Mouse (Mus musculus) lung, embryonic 15.5 days (tissue): ENCODE measurements at regions not wholly inside any gene's neighbourhood (a gene's known extent, or its start where the extent isn't known, plus 50 kb on each side); places are given as distances from the start of the nearest gene placed in this dataset.
A peak's percentile ranks its signal among the peaks of the same experiment; 100 is the strongest.

Source experiments
- ATAC-seq: fragments of 200-750 bp; cut with Nextera tagmentation; 2 replicates; pipeline ENCODE4 v1.8.0; 2017; ENCODE audit warnings: moderate number of reproducible peaks, borderline replicate concordance; ENCODE audit not compliant: low FRiP score, low TSS enrichment; ENCODE audit errors: extremely low read depth
- H3K27ac ChIP-seq: fragments of 300-500 bp; sonication (generic); 2 replicates; pipeline ENCODE4 v1.5.1; 2015; ENCODE audit warnings: moderate library complexity, mild to moderate bottlenecking, inconsistent platforms
- H3K27me3 ChIP-seq: fragments of 300-500 bp; sonication (generic); 2 replicates; pipeline ENCODE4 v1.6.1; 2015; ENCODE audit warnings: inconsistent platforms
- H3K36me3 ChIP-seq: fragments of 300-500 bp; sonication (generic); 2 replicates; pipeline ENCODE4 v1.6.1; 2015; ENCODE audit warnings: inconsistent platforms
- H3K4me1 ChIP-seq: fragments of 300-500 bp; sonication (generic); 2 replicates; pipeline ENCODE4 v1.6.1; 2015; ENCODE audit warnings: inconsistent platforms
- H3K4me2 ChIP-seq: fragments of 300-500 bp; sonication (generic); 2 replicates; pipeline ENCODE4 v1.6.1; 2015; ENCODE audit warnings: inconsistent platforms, mild to moderate bottlenecking, moderate library complexity
- H3K4me3 ChIP-seq: fragments of 300-500 bp; sonication (generic); 2 replicates; pipeline ENCODE4 v1.5.1; 2015; ENCODE audit warnings: mild to moderate bottlenecking, inconsistent platforms
- H3K9ac ChIP-seq: fragments of 300-500 bp; sonication (generic); 2 replicates; pipeline ENCODE4 v1.6.1; 2015; ENCODE audit warnings: inconsistent platforms
- H3K9me3 ChIP-seq: fragments of 300-500 bp; sonication (generic); 2 replicates; pipeline ENCODE4 v1.6.1; 2016; ENCODE audit warnings: inconsistent platforms
- WGBS: fragments of 180-500 bp; shearing (Covaris S2); methylation state at CpG from one replicate; pipeline ENCODE4 v1.1.7; 2015; 5-methylcytosine and 5-hydroxymethylcytosine counted together

DNA sequence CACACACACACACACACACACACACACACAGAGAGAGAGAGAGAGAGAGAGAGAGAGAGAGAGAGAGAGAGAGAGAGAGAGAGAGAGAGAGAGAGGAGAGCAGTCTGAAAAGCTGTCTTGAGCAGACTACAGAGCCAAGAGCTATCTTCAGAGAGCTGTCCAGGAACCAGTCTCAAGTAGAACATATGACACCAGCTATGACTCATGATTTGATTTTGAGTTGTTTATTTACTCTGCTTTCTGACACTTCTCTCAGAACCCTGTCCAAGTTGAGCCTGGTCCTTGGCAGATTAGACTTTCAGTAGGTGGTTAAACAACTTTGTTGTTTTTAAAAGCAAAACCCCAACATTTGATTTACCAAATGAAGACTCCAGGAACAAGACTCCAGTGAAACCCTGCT lies 420.8 kb upstream of the Lcorl start:
- no peak overlapping the region for H3K27ac ChIP-seq
- ATAC-seq = 0 out of 2 replicates have a peak, but pooled peaks have one; percentile 55

DNA sequence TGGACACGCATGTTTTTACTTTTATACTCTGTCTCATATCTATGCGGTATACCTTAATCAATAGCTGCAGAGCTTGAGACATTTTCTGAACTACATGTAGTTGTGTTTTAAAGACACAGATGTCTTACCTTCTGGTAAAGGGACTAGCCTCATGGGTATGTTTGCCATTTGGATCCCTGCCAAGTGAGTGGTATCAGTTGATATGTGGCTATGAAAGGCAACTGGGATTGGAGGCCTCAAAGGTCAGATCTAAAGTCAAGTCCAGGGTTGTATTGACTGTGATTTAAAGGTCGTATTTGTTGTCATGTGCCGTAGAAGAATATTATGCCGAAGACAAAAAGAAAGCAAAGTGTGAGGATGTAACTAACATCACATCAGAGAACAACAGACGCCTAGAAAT lies 399.3 kb upstream of the Lcorl start:
- Histone ChIP-seq H3K36me3 (no peaks in the 10 kb centered on the region), H3K9me3 (no peaks in the 10 kb centered on the region), H3K27me3 (no peaks in the 10 kb centered on the region), H3K9ac (no peak overlapping the region), H3K4me3 (no peak overlapping the region), H3K4me1 (no peaks in the 10 kb centered on the region), H3K27ac (no peak overlapping the region), H3K4me2 (no peak overlapping the region)
- ATAC-seq = no peak
- 80% methylated on average over 6 of the region's 6 CpGs for WGBS

More for the DNA sequence above, 420.8 kb upstream of the Lcorl start:
- H3K27me3 ChIP-seq = no peaks in the 10 kb centered on the region
- H3K4me3 ChIP-seq = no peak overlapping the region
- H3K4me1 ChIP-seq = no peaks in the 10 kb centered on the region
- H3K9me3 ChIP-seq = no peaks in the 10 kb centered on the region
- no peaks in the 10 kb centered on the region for H3K36me3 ChIP-seq
- no peak overlapping the region for H3K9ac ChIP-seq
- no peak overlapping the region for H3K4me2 ChIP-seq

GRCm38 (mm10) chr5:46253940-46254339 lies 396.5 kb upstream of the Lcorl start:
- H3K9ac ChIP-seq = no peak overlapping the region
- H3K9me3 ChIP-seq = no peaks in the 10 kb centered on the region
- H3K36me3 ChIP-seq = no peaks in the 10 kb centered on the region
- no peak overlapping the region for H3K4me3 ChIP-seq
- no peak overlapping the region for H3K27ac ChIP-seq
- no peaks in the 10 kb centered on the region for H3K27me3 ChIP-seq
- no peaks in the 10 kb centered on the region for H3K4me1 ChIP-seq
- ATAC-seq = no peak
- H3K4me2 ChIP-seq = no peak overlapping the region

GRCm38 (mm10) chr5:46235364-46236067 lies 378.1 kb upstream of the Lcorl start:
- ATAC-seq = no peak
- WGBS = 65% methylated on average over 5 of the region's 5 CpGs
- H3K4me3 ChIP-seq = no peak overlapping the region

DNA sequence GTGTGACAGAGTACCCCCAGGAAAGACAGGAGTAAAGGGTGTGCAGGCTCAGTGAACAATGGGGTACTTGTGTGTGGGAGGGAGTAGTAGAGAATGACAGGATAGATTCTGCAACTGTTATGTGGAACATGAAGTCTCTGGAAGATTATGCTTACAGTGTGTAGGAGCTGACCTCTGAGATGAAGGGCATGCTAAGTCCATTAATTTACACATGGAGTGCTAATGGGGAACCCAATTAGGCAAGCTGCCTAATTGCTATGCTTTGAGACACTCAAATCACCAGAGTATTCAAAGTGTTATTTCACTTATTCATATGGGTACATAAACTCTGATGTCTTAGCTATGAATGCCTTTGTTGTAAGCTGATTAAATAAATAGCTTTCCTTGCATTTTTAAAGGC lies 375.4 kb upstream of the Lcorl start:
- no peaks in the 10 kb centered on the region for H3K9me3 ChIP-seq
- no peak overlapping the region for H3K27ac ChIP-seq
- no peaks in the 10 kb centered on the region for H3K36me3 ChIP-seq
- H3K4me2 ChIP-seq = no peak overlapping the region
- ATAC-seq = no peak
- H3K9ac ChIP-seq = no peak overlapping the region
- H3K4me3 ChIP-seq = no peak overlapping the region
- H3K27me3 ChIP-seq = no peaks in the 10 kb centered on the region
- no peaks in the 10 kb centered on the region for H3K4me1 ChIP-seq

More at GRCm38 (mm10) chr5:46235364-46236067, 378.1 kb upstream of the Lcorl start:
- Histone ChIP-seq H3K27me3 (no peaks in the 10 kb centered on the region), H3K9me3 (no peaks in the 10 kb centered on the region), H3K4me1 (no peaks in the 10 kb centered on the region), H3K4me2 (no peak overlapping the region), H3K36me3 (no peaks in the 10 kb centered on the region), H3K27ac (no peak overlapping the region), H3K9ac (no peak overlapping the region)

DNA sequence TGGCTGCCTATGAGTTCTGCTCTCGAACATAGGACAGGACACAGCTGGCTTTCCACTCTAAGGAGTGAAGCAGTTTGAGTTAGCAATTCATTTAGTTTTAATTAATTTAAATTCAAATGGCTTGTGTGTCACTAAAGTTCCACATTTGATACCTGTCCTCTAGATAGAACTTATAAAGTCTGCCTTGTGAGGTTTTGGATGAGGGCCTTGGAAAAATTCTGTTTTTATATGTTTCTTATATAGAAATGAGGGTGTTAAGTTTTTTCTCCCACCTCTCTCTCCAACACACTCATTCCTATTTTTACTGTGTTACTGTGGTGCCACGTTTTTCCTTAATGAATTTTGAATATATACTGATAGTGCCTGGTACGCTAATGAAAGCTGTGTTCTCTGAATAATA lies 371.3 kb upstream of the Lcorl start:
- Histone ChIP-seq H3K27ac (no peak overlapping the region), H3K4me3 (no peak overlapping the region), H3K9me3 (no peaks in the 10 kb centered on the region), H3K36me3 (no peaks in the 10 kb centered on the region), H3K4me1 (no peaks in the 10 kb centered on the region), H3K9ac (no peak overlapping the region), H3K27me3 (no peaks in the 10 kb centered on the region), H3K4me2 (no peak overlapping the region)
- WGBS = 70% methylated on average over 3 of the region's 3 CpGs
- no peak for ATAC-seq

DNA sequence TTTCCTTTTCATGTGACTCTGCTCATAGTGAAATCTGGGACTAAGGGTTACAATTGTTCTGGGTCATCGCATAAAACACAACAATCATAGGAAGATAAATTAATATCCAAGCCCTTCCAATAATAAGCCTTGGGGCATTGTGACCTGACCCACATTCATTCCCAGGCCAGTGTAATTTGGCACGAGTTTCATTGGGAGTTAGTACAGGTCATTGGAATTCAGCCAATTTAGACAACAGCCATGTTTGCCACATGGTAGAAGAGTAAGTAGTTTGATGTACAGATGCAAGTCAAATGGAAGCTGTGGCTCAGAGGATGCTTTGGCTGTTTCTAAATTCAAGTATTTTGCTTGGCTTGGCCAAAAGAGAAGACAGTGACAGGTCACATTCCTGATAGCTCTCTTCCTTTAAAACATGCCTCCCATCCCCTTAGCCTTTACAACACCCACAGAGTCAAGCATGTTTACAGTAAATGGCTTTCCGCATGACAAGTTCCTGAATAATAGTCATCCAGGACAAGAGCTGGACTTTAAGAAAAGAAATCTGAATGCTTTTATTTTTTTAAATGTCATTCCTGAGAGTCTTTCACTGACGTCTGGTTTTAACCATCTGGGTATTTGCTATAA lies 355.5 kb upstream of the Lcorl start:
- 33% methylated on average over 4 of the region's 4 CpGs for whole genome bisulfite sequencing
- H3K27ac ChIP-seq = 0 out of 2 replicates have a peak overlapping the region, but pooled peaks have one; percentile 53
- no peak overlapping the region for H3K9ac ChIP-seq
- no peak overlapping the region for H3K4me2 ChIP-seq
- H3K9me3 ChIP-seq = no peaks in the 10 kb centered on the region
- peak; percentile 78; the same call in 1 of the 2 replicates for ATAC-seq
- no peaks in the 10 kb centered on the region for H3K27me3 ChIP-seq
- H3K4me1 ChIP-seq = 0 out of 2 replicates have a peak, but pooled peaks cover 6% of the 10 kb centered on the region
- no peak overlapping the region for H3K4me3 ChIP-seq
- H3K36me3 ChIP-seq = no peaks in the 10 kb centered on the region

DNA sequence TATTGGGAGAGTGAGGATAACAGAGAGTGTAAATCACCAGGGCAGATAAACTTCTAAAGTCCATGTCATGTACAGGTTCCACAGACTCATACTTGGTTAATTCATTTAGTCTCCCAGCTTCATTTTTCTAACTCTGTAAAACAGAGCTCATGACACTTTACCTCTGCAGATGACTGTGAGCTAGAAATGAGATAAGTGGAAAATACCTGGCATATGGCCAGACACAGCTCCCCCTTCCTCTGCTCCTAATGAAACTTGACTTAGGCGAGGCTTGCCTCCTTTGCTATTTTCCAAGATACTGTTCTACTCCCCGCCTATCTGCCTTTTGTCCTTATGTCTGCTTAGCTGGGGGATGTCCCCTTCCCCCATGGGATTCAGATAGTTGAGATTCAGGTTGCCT lies 351.7 kb upstream of the Lcorl start:
- no peak for ATAC-seq
- Histone ChIP-seq H3K9ac (no peak overlapping the region), H3K27me3 (no peaks in the 10 kb centered on the region), H3K36me3 (no peaks in the 10 kb centered on the region), H3K4me3 (no peak overlapping the region), H3K9me3 (no peaks in the 10 kb centered on the region), H3K27ac (no peak overlapping the region), H3K4me2 (no peak overlapping the region), H3K4me1 (0 out of 2 replicates have a peak, but pooled peaks cover 6% of the 10 kb centered on the region)
- 64% methylated on average over 2 of the region's 2 CpGs for WGBS

DNA sequence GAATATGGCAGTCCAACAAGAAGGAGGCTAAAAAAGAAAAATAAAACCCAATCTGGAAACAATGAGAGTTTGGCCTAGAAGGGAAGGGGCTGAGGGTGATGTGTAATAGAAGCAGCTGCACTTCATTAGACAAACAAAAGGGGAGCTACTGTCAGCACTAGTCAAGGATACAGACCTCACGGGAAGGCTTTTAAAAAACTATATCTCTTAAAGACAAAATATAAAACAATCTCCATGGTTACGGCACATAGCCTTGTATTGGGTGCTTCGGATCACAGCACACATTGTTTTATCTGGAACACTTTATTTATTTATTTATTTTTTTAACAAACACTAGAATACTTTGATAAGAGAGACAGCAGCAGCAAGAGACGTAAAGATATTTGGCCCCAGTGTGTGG lies 346.3 kb upstream of the Lcorl start:
- peak; percentile 31; the same call in 1 of the 2 replicates for ATAC-seq
- Histone ChIP-seq H3K27ac (no peak overlapping the region), H3K27me3 (no peaks in the 10 kb centered on the region), H3K4me1 (no peaks in the 10 kb centered on the region), H3K4me3 (no peak overlapping the region), H3K36me3 (no peaks in the 10 kb centered on the region), H3K4me2 (no peak overlapping the region), H3K9ac (no peak overlapping the region), H3K9me3 (no peaks in the 10 kb centered on the region)
- 47% methylated on average over 4 of the region's 4 CpGs for WGBS

GRCm38 (mm10) chr5:46202457-46202772 lies 345.0 kb upstream of the Lcorl start:
- WGBS = 64% methylated on average over 2 of the region's 2 CpGs
- ATAC-seq = no peak
- no peaks in the 10 kb centered on the region for H3K27me3 ChIP-seq

DNA sequence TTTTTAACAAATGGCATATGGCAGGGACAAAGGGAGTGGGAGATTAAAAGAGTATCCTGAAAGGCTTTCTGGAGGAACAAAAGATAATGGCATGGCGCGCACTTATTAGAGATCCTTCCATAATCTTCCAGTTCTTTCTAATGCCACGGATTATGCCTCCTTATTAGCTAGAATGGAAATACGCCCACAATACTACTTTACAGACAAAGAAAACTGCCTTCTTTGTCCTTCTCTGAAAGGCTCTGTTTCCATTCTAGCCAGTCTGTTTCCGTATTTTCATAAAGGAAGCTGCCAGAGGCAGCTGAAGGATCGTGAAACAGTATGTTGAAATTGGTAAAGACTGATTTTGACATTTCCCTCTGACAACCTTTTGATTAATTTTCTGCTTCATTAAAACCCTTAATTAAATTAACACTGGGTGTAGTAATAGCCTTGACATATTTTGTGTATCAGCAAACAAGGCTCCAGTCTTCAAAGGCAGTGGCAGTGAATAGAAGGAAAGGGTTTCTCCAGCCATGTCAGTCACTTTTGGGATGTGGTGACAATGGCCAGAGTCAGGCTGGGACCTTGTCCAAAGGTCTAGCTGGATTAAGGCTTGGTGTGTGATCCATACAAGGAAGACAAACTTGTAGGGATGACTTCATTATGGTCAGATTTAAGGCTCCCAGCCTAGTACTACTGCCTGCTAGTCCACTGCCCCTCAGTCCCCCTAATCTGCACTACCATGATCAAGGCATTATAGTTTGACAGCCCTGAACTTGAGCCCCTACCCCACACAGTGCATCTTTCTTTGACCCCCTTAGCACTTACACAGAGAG lies 344.4 kb upstream of the Lcorl start:
- Histone ChIP-seq H3K27me3 (no peaks in the 10 kb centered on the region), H3K9ac (no peak overlapping the region), H3K4me2 (no peak overlapping the region), H3K36me3 (no peaks in the 10 kb centered on the region), H3K4me3 (no peak overlapping the region), H3K9me3 (no peaks in the 10 kb centered on the region), H3K27ac (no peak overlapping the region), H3K4me1 (no peaks in the 10 kb centered on the region)
- ATAC-seq = no peak
- 78% methylated on average over 6 of the region's 6 CpGs for WGBS

More at GRCm38 (mm10) chr5:46202457-46202772, 345.0 kb upstream of the Lcorl start:
- H3K4me1 ChIP-seq = no peaks in the 10 kb centered on the region
- H3K36me3 ChIP-seq = no peaks in the 10 kb centered on the region
- H3K27ac ChIP-seq = no peak overlapping the region
- no peak overlapping the region for H3K4me3 ChIP-seq
- no peak overlapping the region for H3K9ac ChIP-seq
- no peaks in the 10 kb centered on the region for H3K9me3 ChIP-seq
- H3K4me2 ChIP-seq = no peak overlapping the region

- Histone ChIP-seq H3K4me2 (no peak overlapping the region), H3K4me1 (no peaks in the 10 kb centered on the region), H3K9ac (no peak overlapping the region), H3K27ac (no peak overlapping the region), H3K9me3 (no peaks in the 10 kb centered on the region), H3K4me3 (no peak overlapping the region), H3K36me3 (no peaks in the 10 kb centered on the region), H3K27me3 (no peaks in the 10 kb centered on the region)
- 87% methylated on average over 2 of the region's 2 CpGs for WGBS
- no peak for ATAC-seq
Observed at GRCm38 (mm10) chr5:46186908-46187307, 329.5 kb upstream of the Lcorl start.
